Comparison of ENCODE assay signal across 39 mouse cellular contexts in genomic region chr14:56115531-56116310, GRCm38 (mm10). TPM values are rescaled to one million over a fixed set of nuclear protein-coding genes. Genes with fewer than 3 reads are reported as not detected.
"Had no signal": no experiment of that assay in that cellular context is flagged by ENCODE, and none has a peak within 500 bp of the region (broad histone marks: within the 10 kb centered on the region; RNA-seq: fewer than 3 reads in every experiment).

No protein-coding gene starts in this region.

RNA-seq across cellular contexts. Expression of gene Gzme, which starts 4.7 kb away (rescaled TPM):
- total RNA-seq: left cerebral cortex, postnatal 10 days; left cerebral cortex, postnatal 14 days; left cerebral cortex, postnatal 25 days; left cerebral cortex, postnatal 36 days; left cerebral cortex, postnatal 4 days; liver, adult 2 months; megakaryocyte progenitor cell, adult 5-6 weeks; megakaryocyte, adult 5-6 weeks; megakaryocyte-erythroid progenitor cell, adult 5-6 weeks; midbrain, postnatal 0 days; monocyte, adult 5-6 weeks had no signal
- polyA plus RNA-seq: limb, embryonic 10.5 days; limb, embryonic 11.5 days; limb, embryonic 12.5 days; limb, embryonic 13.5 days; limb, embryonic 15.5 days; liver, adult 2 months; liver, embryonic 11.5 days; liver, embryonic 12.5 days; liver, embryonic 13.5 days; liver, embryonic 14.5 days; liver, embryonic 15.5 days; liver, embryonic 16.5 days; liver, postnatal 0 days; lung, adult 2 months; lung, embryonic 14.5 days; lung, embryonic 15.5 days; lung, embryonic 16.5 days; lung, postnatal 0 days; macrophage; midbrain, embryonic 10.5 days; midbrain, embryonic 11.5 days; midbrain, embryonic 12.5 days; midbrain, embryonic 13.5 days; midbrain, embryonic 14.5 days; midbrain, embryonic 15.5 days; midbrain, embryonic 16.5 days; midbrain, postnatal 0 days; neural tube, embryonic 11.5 days; neural tube, embryonic 12.5 days had no signal

RNA-seq across cellular contexts. Expression of gene Ctsg, which starts 13.3 kb away (rescaled TPM):
- total RNA-seq: left cerebral cortex, postnatal 10 days; left cerebral cortex, postnatal 14 days; left cerebral cortex, postnatal 25 days; left cerebral cortex, postnatal 36 days; liver, adult 2 months; midbrain, postnatal 0 days; monocyte, adult 5-6 weeks had no signal
- polyA plus RNA-seq: limb, embryonic 10.5 days; limb, embryonic 11.5 days; limb, embryonic 12.5 days; limb, embryonic 13.5 days; liver, adult 2 months; lung, embryonic 14.5 days; lung, embryonic 15.5 days; lung, embryonic 16.5 days; midbrain, embryonic 10.5 days; midbrain, embryonic 11.5 days; midbrain, embryonic 12.5 days; midbrain, embryonic 13.5 days; midbrain, embryonic 14.5 days; midbrain, embryonic 15.5 days; midbrain, embryonic 16.5 days; neural tube, embryonic 11.5 days; neural tube, embryonic 12.5 days had no signal

RNA-seq across cellular contexts. Expression of gene Gzmd, which starts 16.7 kb away (rescaled TPM):
- total RNA-seq: left cerebral cortex, postnatal 10 days; left cerebral cortex, postnatal 14 days; left cerebral cortex, postnatal 25 days; left cerebral cortex, postnatal 36 days; left cerebral cortex, postnatal 4 days; liver, adult 2 months; megakaryocyte, adult 5-6 weeks; megakaryocyte-erythroid progenitor cell, adult 5-6 weeks; midbrain, postnatal 0 days; monocyte, adult 5-6 weeks had no signal
- polyA plus RNA-seq: limb, embryonic 10.5 days; limb, embryonic 11.5 days; limb, embryonic 12.5 days; limb, embryonic 13.5 days; limb, embryonic 15.5 days; liver, adult 2 months; liver, embryonic 11.5 days; liver, embryonic 12.5 days; liver, embryonic 13.5 days; liver, embryonic 14.5 days; liver, embryonic 15.5 days; liver, embryonic 16.5 days; liver, postnatal 0 days; lung, adult 2 months; lung, embryonic 14.5 days; lung, embryonic 15.5 days; lung, embryonic 16.5 days; lung, postnatal 0 days; macrophage; midbrain, embryonic 10.5 days; midbrain, embryonic 11.5 days; midbrain, embryonic 12.5 days; midbrain, embryonic 13.5 days; midbrain, embryonic 14.5 days; midbrain, embryonic 15.5 days; midbrain, embryonic 16.5 days; midbrain, postnatal 0 days; neural tube, embryonic 11.5 days; neural tube, embryonic 12.5 days had no signal

RNA-seq across cellular contexts. Expression of gene Mcpt8, which starts 30.6 kb away (rescaled TPM):
- total RNA-seq: left cerebral cortex, postnatal 10 days; left cerebral cortex, postnatal 14 days; left cerebral cortex, postnatal 25 days; left cerebral cortex, postnatal 36 days; left cerebral cortex, postnatal 4 days; liver, adult 2 months; megakaryocyte-erythroid progenitor cell, adult 5-6 weeks; midbrain, postnatal 0 days had no signal
- polyA plus RNA-seq: limb, embryonic 10.5 days; limb, embryonic 11.5 days; limb, embryonic 12.5 days; liver, adult 2 months; liver, embryonic 11.5 days; lung, adult 2 months; midbrain, embryonic 10.5 days; midbrain, embryonic 11.5 days; midbrain, embryonic 12.5 days; midbrain, embryonic 13.5 days; midbrain, embryonic 14.5 days; midbrain, embryonic 15.5 days; midbrain, embryonic 16.5 days; midbrain, postnatal 0 days; neural tube, embryonic 11.5 days; neural tube, embryonic 12.5 days had no signal

RNA-seq across cellular contexts. Expression of gene Gzmg, which starts 43.7 kb away (rescaled TPM):
- total RNA-seq: left cerebral cortex, postnatal 10 days; left cerebral cortex, postnatal 14 days; left cerebral cortex, postnatal 25 days; left cerebral cortex, postnatal 36 days; left cerebral cortex, postnatal 4 days; liver, adult 2 months; megakaryocyte progenitor cell, adult 5-6 weeks; megakaryocyte, adult 5-6 weeks; megakaryocyte-erythroid progenitor cell, adult 5-6 weeks; midbrain, postnatal 0 days; monocyte, adult 5-6 weeks had no signal
- polyA plus RNA-seq: limb, embryonic 10.5 days; limb, embryonic 11.5 days; limb, embryonic 12.5 days; limb, embryonic 13.5 days; limb, embryonic 15.5 days; liver, adult 2 months; liver, embryonic 11.5 days; liver, embryonic 12.5 days; liver, embryonic 13.5 days; liver, embryonic 14.5 days; liver, embryonic 15.5 days; liver, embryonic 16.5 days; liver, postnatal 0 days; lung, adult 2 months; lung, embryonic 14.5 days; lung, embryonic 15.5 days; lung, embryonic 16.5 days; lung, postnatal 0 days; macrophage; midbrain, embryonic 10.5 days; midbrain, embryonic 11.5 days; midbrain, embryonic 12.5 days; midbrain, embryonic 13.5 days; midbrain, embryonic 14.5 days; midbrain, embryonic 15.5 days; midbrain, embryonic 16.5 days; midbrain, postnatal 0 days; myocyte; neural tube, embryonic 11.5 days; neural tube, embryonic 12.5 days had no signal
